Mouse (Mus musculus) limb, embryonic 15.5 days (tissue): Measurements from ENCODE around the gene Tbc1d17. TPM values are rescaled to one million over a fixed set of nuclear protein-coding genes. Genes with fewer than 3 reads are reported as not detected.

Experiments used
- ATAC-seq: fragments of 200-750 bp; cut with Nextera tagmentation; 2 replicates; pipeline ENCODE4 v1.8.0; 2017; ENCODE audit warnings: low read depth, moderate TSS enrichment; ENCODE audit not compliant: insufficient number of reproducible peaks, low FRiP score, low TSS enrichment
- H3K27ac ChIP-seq: fragments of 300-500 bp; sonication (generic); 2 replicates; pipeline ENCODE4 v1.5.1; 2015; ENCODE audit warnings: moderate library complexity, mild to moderate bottlenecking, inconsistent platforms
- H3K27me3 ChIP-seq: fragments of 300-500 bp; sonication (generic); 2 replicates; pipeline ENCODE4 v1.6.1; 2015; ENCODE audit warnings: inconsistent platforms
- H3K36me3 ChIP-seq: fragments of 300-500 bp; sonication (generic); 2 replicates; pipeline ENCODE4 v1.6.1; 2015; ENCODE audit warnings: inconsistent platforms
- H3K4me1 ChIP-seq: fragments of 300-500 bp; sonication (generic); 2 replicates; pipeline ENCODE4 v1.6.1; 2015; ENCODE audit warnings: inconsistent platforms
- H3K4me2 ChIP-seq: fragments of 300-500 bp; sonication (generic); 2 replicates; pipeline ENCODE4 v1.6.1; 2015; ENCODE audit warnings: mild to moderate bottlenecking, inconsistent platforms
- H3K4me3 ChIP-seq: fragments of 300-500 bp; sonication (generic); 2 replicates; pipeline ENCODE4 v1.5.1; 2015; ENCODE audit warnings: mild to moderate bottlenecking, inconsistent platforms
- H3K9ac ChIP-seq: fragments of 300-500 bp; sonication (generic); 2 replicates; pipeline ENCODE4 v1.6.1; 2015; ENCODE audit warnings: inconsistent platforms
- H3K9me3 ChIP-seq: fragments of 300-500 bp; sonication (generic); 2 replicates; pipeline ENCODE4 v1.6.1; 2016; ENCODE audit warnings: inconsistent platforms
- WGBS: fragments of 180-500 bp; shearing (Covaris S2); methylation state at CpG from one replicate; pipeline ENCODE4 v1.1.7; 2015; 5-methylcytosine and 5-hydroxymethylcytosine counted together
- polyA plus RNA-seq: library from polyadenylated mRNA; unstranded; fragments of >200 nt; fragmentation: Nextera tagmentation; extraction: Ambion mirVana; gene quantifications from 2 replicates; pipeline ENCODE4 v1.2.1, GENCODE M21; 2015

Tbc1d17 gene
- 82.6 and 89.6 TPM in 2 replicates for polyA plus RNA-seq

GRCm38 (mm10) chr7:44848561-44849415 lies at the start of gene Tbc1d17, which contains the start of gene Akt1s1:
Gene Tbc1d17 (minus strand): TSS chr7:44849079.
Gene Akt1s1 (plus strand): TSS chr7:44848991.
- Histone ChIP-seq H3K27ac (peak within 1 kb of the TSS; percentile 100), H3K36me3 (peaks cover 52% of the 10 kb centered on the region), H3K4me1 (peaks cover 45% of the 10 kb centered on the region), H3K4me3 (peak within 1 kb of the TSS; percentile 72), H3K9ac (peak within 1 kb of the TSS; percentile 64), H3K9me3 (no peaks in the 10 kb centered on the region), H3K27me3 (no peaks in the 10 kb centered on the region), H3K4me2 (peak within 1 kb of the TSS; percentile 84)
- under 1% methylated on average over 54 of the region's 54 CpGs for WGBS
- ATAC-seq: peak; percentile 90

DNA sequence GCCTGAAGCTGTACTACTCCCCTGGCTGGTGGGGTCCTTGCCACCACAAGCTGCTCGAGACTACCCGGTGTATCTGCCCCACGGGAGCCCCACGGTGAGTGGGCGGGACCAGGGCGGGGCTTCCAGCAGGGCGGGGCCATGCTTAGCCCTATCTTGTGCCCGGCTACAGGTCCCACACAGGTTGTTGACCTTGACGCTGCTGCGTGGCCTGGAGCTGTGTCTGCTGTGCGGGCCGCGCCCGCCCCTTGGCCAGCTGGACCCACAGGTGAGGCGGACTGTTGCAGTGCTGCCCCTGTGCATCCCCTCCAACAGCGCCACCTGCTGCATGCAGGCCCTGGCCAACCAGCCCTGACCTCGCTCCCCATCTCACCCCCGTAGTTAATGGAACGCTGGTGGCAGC lies 49.7 kb upstream of the Tbc1d17 start:
- WGBS: 35% methylated on average over 19 of the region's 19 CpGs
- H3K4me3 ChIP-seq: no peak overlapping the region

GRCm38 (mm10) chr7:44896499-44896898 lies 47.6 kb upstream of the Tbc1d17 start:
- Histone ChIP-seq H3K4me3 (peak overlapping the region; percentile 58), H3K4me1 (peaks cover 50% of the 10 kb centered on the region), H3K9ac (peak overlapping the region; percentile 50), H3K36me3 (peaks cover 22% of the 10 kb centered on the region), H3K27me3 (no peaks in the 10 kb centered on the region), H3K4me2 (peak overlapping the region; percentile 55), H3K9me3 (no peaks in the 10 kb centered on the region), H3K27ac (peak overlapping the region; percentile 88)
- 33% methylated on average over 10 of the region's 10 CpGs for WGBS
- no peak for ATAC-seq

More for the DNA sequence above, 49.7 kb upstream of the Tbc1d17 start:
- H3K27me3 ChIP-seq: no peaks in the 10 kb centered on the region
- H3K9me3 ChIP-seq: no peaks in the 10 kb centered on the region
- peaks cover 38% of the 10 kb centered on the region for H3K36me3 ChIP-seq
- no peak overlapping the region for H3K9ac ChIP-seq
- H3K4me1 ChIP-seq: peaks cover 44% of the 10 kb centered on the region
- H3K27ac ChIP-seq: no peak overlapping the region
- no peak overlapping the region for H3K4me2 ChIP-seq
- no peak for ATAC-seq

- H3K4me2 ChIP-seq: peak within 1 kb of the TSS; percentile 55
- peaks cover 50% of the 10 kb centered on the region for H3K4me1 ChIP-seq
- peaks cover 23% of the 10 kb centered on the region for H3K36me3 ChIP-seq
- ATAC-seq: peak; percentile 73
- 1% methylated on average over 34 of the region's 34 CpGs for WGBS
- H3K9me3 ChIP-seq: no peaks in the 10 kb centered on the region
- peak within 1 kb of the TSS; percentile 50 for H3K9ac ChIP-seq
- peak within 1 kb of the TSS; percentile 58 for H3K4me3 ChIP-seq
- H3K27me3 ChIP-seq: no peaks in the 10 kb centered on the region
- H3K27ac ChIP-seq: peak within 1 kb of the TSS; percentile 88
Measured at GRCm38 (mm10) chr7:44895593-44896434, 46.9 kb upstream of the Tbc1d17 start, which contains the start of gene Fuz. Gene Fuz (plus strand): TSS chr7:44896079.

DNA sequence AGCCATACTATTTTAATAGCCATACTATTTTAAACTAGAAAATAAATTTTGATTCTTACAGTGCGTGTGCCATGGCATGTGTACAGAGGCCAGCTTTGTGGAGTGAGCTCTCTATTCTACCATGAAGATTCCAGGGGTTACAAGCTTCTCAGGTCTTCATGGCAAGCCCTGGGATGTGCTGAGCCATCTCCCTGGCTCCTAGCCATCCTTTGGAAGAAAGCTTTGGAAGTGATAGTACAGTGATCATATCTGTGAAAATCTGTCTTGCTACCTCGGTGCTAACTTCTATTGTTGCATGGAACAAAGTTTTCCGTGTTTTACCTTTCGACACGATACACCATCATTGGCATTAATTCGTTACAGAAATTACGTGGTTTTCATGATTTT lies 46.3 kb upstream of the Tbc1d17 start:
- H3K4me1 ChIP-seq: peaks cover 54% of the 10 kb centered on the region
- peak overlapping the region; percentile 58 for H3K4me3 ChIP-seq
- no peak for ATAC-seq
- H3K4me2 ChIP-seq: peak overlapping the region; percentile 55
- H3K36me3 ChIP-seq: peaks cover 24% of the 10 kb centered on the region
- no peaks in the 10 kb centered on the region for H3K27me3 ChIP-seq
- WGBS: 65% methylated on average over 7 of the region's 7 CpGs
- H3K9me3 ChIP-seq: no peaks in the 10 kb centered on the region
- peak overlapping the region; percentile 88 for H3K27ac ChIP-seq
- H3K9ac ChIP-seq: no peak overlapping the region

DNA sequence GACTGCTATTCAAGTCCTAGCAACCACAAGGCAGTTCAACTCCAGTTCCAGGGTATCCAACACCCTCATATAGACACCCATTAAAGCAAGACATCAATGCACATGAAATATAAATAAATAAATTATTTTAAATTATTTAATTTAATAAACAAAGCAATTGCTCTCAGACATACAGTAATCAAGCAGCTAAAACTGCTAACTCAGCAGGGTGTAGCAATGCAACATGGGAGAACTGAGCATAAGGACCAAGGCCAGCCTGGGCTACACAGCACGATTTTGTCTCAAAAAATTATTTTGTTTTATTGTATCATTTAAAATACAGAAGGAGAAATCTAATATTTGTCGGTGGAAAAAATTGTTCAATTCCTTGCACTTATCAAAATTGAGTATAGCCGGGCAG lies 45.3 kb upstream of the Tbc1d17 start:
- H3K4me1 ChIP-seq: peaks cover 54% of the 10 kb centered on the region

GRCm38 (mm10) chr7:44893197-44893596 lies 44.3 kb upstream of the Tbc1d17 start:
- peak overlapping the region; percentile 39 for H3K4me2 ChIP-seq
- peak overlapping the region; percentile 93 for H3K27ac ChIP-seq
- no peaks in the 10 kb centered on the region for H3K9me3 ChIP-seq
- H3K9ac ChIP-seq: no peak overlapping the region
- H3K4me3 ChIP-seq: peak overlapping the region; percentile 78
- H3K36me3 ChIP-seq: peaks cover 22% of the 10 kb centered on the region
- whole genome bisulfite sequencing: 17% methylated on average over 8 of the region's 8 CpGs
- H3K4me1 ChIP-seq: peaks cover 53% of the 10 kb centered on the region
- H3K27me3 ChIP-seq: no peaks in the 10 kb centered on the region
- no peak for ATAC-seq

More for the DNA sequence above, 45.3 kb upstream of the Tbc1d17 start:
- 92% methylated on average over 3 of the region's 3 CpGs for WGBS
- peak overlapping the region; percentile 93; the same call in 1 of the 2 replicates for H3K27ac ChIP-seq
- H3K4me3 ChIP-seq: no peak overlapping the region
- peaks cover 21% of the 10 kb centered on the region for H3K36me3 ChIP-seq
- H3K27me3 ChIP-seq: no peaks in the 10 kb centered on the region
- no peaks in the 10 kb centered on the region for H3K9me3 ChIP-seq
- no peak overlapping the region for H3K4me2 ChIP-seq
- ATAC-seq: no peak
- H3K9ac ChIP-seq: no peak overlapping the region

GRCm38 (mm10) chr7:44892276-44892921 lies 43.5 kb upstream of the Tbc1d17 start, which contains the start of gene Med25:
Gene Med25 (minus strand): TSS chr7:44892712.
- Histone ChIP-seq H3K4me3 (peak within 1 kb of the TSS; percentile 78), H3K27me3 (no peaks in the 10 kb centered on the region)
- under 1% methylated on average over 56 of the region's 56 CpGs for WGBS

DNA sequence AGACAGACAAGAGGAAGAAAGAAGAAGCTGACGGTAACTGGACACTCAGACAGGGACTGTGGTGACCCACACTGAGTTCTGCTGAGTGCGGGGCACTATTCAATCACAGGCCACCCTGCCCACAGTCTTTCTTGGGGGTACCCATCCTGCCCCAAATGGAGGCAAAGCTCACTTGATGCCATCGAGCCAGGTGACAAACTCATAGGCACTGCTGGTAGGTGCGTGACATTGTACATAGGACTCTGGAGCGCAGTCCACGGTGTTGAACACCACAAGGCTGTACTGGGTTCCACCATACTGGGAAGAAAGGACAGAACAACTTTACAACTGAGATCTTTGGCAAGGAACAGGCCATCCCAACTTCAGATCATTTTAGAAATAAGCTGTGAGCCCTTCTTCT lies 42.7 kb upstream of the Tbc1d17 start:
- no peaks in the 10 kb centered on the region for H3K9me3 ChIP-seq
- peak overlapping the region; percentile 97 for H3K27ac ChIP-seq
- peak overlapping the region; percentile 77 for H3K9ac ChIP-seq
- H3K4me1 ChIP-seq: peaks cover 38% of the 10 kb centered on the region
- no peak for ATAC-seq
- WGBS: 18% methylated on average over 6 of the region's 6 CpGs
- no peaks in the 10 kb centered on the region for H3K27me3 ChIP-seq
- peak overlapping the region; percentile 78 for H3K4me3 ChIP-seq
- H3K36me3 ChIP-seq: peaks cover 37% of the 10 kb centered on the region
- peak overlapping the region; percentile 84 for H3K4me2 ChIP-seq

More at GRCm38 (mm10) chr7:44892276-44892921, 43.5 kb upstream of the Tbc1d17 start, which contains the start of gene Med25:
- no peaks in the 10 kb centered on the region for H3K9me3 ChIP-seq
- H3K27ac ChIP-seq: peak within 1 kb of the TSS; percentile 97
- H3K4me1 ChIP-seq: peaks cover 46% of the 10 kb centered on the region
- H3K36me3 ChIP-seq: peaks cover 29% of the 10 kb centered on the region
- peak within 1 kb of the TSS; percentile 84 for H3K4me2 ChIP-seq
- ATAC-seq: peak; percentile 84
- peak within 1 kb of the TSS; percentile 77 for H3K9ac ChIP-seq

DNA sequence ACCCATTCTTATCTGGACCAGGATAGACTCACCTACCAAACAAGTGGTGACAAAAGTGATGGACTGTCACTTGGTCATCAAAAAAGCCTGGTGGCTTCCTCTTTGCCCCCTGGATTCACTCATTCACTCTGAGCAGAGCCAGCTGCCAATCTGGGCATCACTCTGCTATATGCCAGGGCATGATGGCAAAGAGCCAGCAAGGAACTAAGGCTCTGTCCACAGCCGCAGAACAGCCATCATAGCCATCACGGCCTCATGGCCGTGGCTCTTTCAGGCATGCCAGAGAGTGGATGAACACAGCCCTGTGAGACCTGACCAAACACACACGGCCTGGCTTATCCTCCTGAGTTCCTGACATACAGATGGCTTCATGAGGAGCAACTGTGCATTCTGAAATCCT lies 41.9 kb upstream of the Tbc1d17 start:
- Histone ChIP-seq H3K36me3 (peaks cover 46% of the 10 kb centered on the region), H3K27ac (no peak overlapping the region), H3K9me3 (no peaks in the 10 kb centered on the region), H3K4me3 (no peak overlapping the region), H3K4me1 (peaks cover 36% of the 10 kb centered on the region), H3K9ac (no peak overlapping the region), H3K4me2 (peak overlapping the region; percentile 84), H3K27me3 (no peaks in the 10 kb centered on the region)
- WGBS: 90% methylated on average over 4 of the region's 4 CpGs
- ATAC-seq: no peak

DNA sequence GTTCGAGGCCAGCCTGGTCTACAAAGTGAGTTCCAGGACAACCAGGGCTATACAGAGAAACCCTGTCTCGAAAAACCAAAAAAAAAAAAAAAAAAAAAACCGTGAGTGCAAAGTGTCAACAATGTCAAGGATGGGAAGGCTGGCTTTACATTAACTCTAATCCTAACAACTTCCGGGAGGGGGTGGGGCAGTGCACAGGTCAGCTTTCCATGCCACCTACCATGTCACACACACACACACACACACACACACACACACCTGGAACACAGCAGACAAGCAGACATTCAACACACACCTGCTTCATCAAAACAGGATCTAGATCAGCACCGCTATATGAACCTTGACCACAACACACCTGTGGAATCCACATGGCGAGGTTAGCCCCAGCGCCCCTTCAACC lies 41.3 kb upstream of the Tbc1d17 start:
- 81% methylated on average over 7 of the region's 7 CpGs for WGBS
- H3K36me3 ChIP-seq: peaks cover 51% of the 10 kb centered on the region
- ATAC-seq: no peak
- H3K4me2 ChIP-seq: 0 out of 2 replicates have a peak overlapping the region, but pooled peaks have one; percentile 84
- no peak overlapping the region for H3K27ac ChIP-seq
- no peak overlapping the region for H3K9ac ChIP-seq
- no peak overlapping the region for H3K4me3 ChIP-seq
- H3K4me1 ChIP-seq: peaks cover 34% of the 10 kb centered on the region
- no peaks in the 10 kb centered on the region for H3K27me3 ChIP-seq
- H3K9me3 ChIP-seq: no peaks in the 10 kb centered on the region
